23 mouse cellular contexts compared by ENCODE assay signal in the genomic region with DNA sequence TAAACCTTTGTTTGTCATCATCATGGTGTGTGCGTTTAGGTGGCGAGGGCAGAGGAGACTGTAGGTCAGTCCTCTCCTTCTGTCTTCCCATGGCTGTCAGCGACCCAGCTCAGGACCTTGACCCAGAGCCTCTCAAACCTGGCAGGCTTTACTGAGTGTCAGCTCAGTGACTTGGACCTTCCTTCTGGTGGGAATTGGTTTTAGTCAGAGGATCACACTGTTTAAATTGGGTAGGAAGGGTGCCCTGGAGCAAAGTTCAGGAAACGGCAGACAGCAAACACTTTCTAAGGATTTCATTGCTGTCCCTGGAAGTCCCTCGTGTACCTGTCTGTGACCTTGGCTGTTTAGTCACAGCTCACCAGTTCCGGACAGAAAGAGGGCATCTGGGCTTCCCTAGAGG. TPM values are rescaled to one million over a fixed set of nuclear protein-coding genes. Genes with fewer than 3 reads are reported as not detected.
DNase-seq lines count a peak whose midpoint lies in the region; ATAC-seq and TF ChIP-seq lines count a peak whose summit lies in the region.
"Had no signal": no experiment of that assay in that cellular context is flagged by ENCODE, and none has a peak within 500 bp of the region (broad histone marks: within the 10 kb centered on the region; RNA-seq: fewer than 3 reads in every experiment).

No protein-coding gene starts in this region.

- H3K9ac ChIP-seq in kidney, embryonic 14.5 days (ENCODE audit: low read depth, low read length), result no peak overlapping the region
- no peak overlapping the region for H3K9ac ChIP-seq in liver, adult 2 months (ENCODE audit: low read depth, low read length)
- H3K9ac ChIP-seq: embryonic facial prominence, embryonic 13.5 days; forebrain, embryonic 12.5 days; hindbrain, embryonic 12.5 days had no signal

- no peak overlapping the region for H3K4me2 ChIP-seq in kidney, embryonic 14.5 days (replicated peaks; ENCODE audit: low read depth, low read length)
- H3K4me2 ChIP-seq: embryonic facial prominence, embryonic 13.5 days; forebrain, embryonic 12.5 days; hindbrain, embryonic 12.5 days had no signal

- no peak for TF ChIP-seq POLR2A in liver, adult 2 months (IDR thresholded peaks at IDR 0.05; ENCODE audit: extremely low read depth, insufficient read depth, low read length)

- no peak overlapping the region for H3K4me3 ChIP-seq in kidney, embryonic 14.5 days (ENCODE audit: low read length)
- no peak overlapping the region for H3K4me3 ChIP-seq in liver, adult 2 months (ENCODE audit: insufficient read depth, low read depth, low read length)
- H3K4me3 ChIP-seq: embryonic facial prominence, embryonic 13.5 days; forebrain, embryonic 12.5 days; heart, adult 2 months; hindbrain, embryonic 12.5 days had no signal

- no peaks in the 10 kb centered on the region for H3K9me3 ChIP-seq in kidney, embryonic 14.5 days (ENCODE audit: control insufficient read depth, low read length)
- H3K9me3 ChIP-seq: embryonic facial prominence, embryonic 13.5 days; forebrain, embryonic 12.5 days; G1E; hindbrain, embryonic 12.5 days had no signal

- 70% methylated on average over 6 of the region's 6 CpGs for WGBS in kidney, embryonic 14.5 days
- 19% methylated on average over 6 of the region's 6 CpGs for WGBS in liver, adult 2 months

- no peak for TF ChIP-seq CTCF in liver, adult 2 months (IDR thresholded peaks at IDR 0.05; ENCODE audit: low read depth, low read length)

- no peaks in the 10 kb centered on the region for H3K4me1 ChIP-seq in kidney, embryonic 14.5 days (ENCODE audit: control insufficient read depth, insufficient read depth, low read length)
- H3K4me1 ChIP-seq in liver, adult 2 months (ENCODE audit: control insufficient read depth, insufficient read depth, low read length), result peaks cover 32% of the 10 kb centered on the region

- peaks cover 4% of the 10 kb centered on the region; the same call in 1 of the 2 replicates for H3K79me2 ChIP-seq in liver, adult 2 months (ENCODE audit: control insufficient read depth, insufficient read depth, low read length)

- H3K27me3 ChIP-seq in kidney, embryonic 14.5 days (ENCODE audit: control insufficient read depth, insufficient read depth, low read length), result no peaks in the 10 kb centered on the region
- H3K27me3 ChIP-seq in liver, adult 2 months (ENCODE audit: control insufficient read depth, insufficient read depth, low read length), result no peaks in the 10 kb centered on the region
- H3K27me3 ChIP-seq: embryonic facial prominence, embryonic 13.5 days; forebrain, embryonic 12.5 days; hindbrain, embryonic 12.5 days had no signal

- peak; percentile 38 to 73 for DNase-seq in adrenal gland, adult (ENCODE audit: inconsistent age in 2 of 2, low spot score in 1 of 2)
- DNase-seq in adrenal gland, postnatal 36 days, result no peak
- DNase-seq in kidney, adult 18-20 months, result peak; percentile 16
- DNase-seq in liver, adult 2 months (ENCODE audit: extremely low read depth, low read depth, low spot score), result peak; percentile 85
- no peak for DNase-seq in liver
- DNase-seq in kidney, postnatal 14 days, result peak; percentile 36
- DNase-seq in embryo, embryonic 11 days, result no peak
- DNase-seq: adrenal gland, postnatal 10 days; B cell, adult 2 months; cerebellum, adult 11-12 months; cerebellum, adult 9-10 months; cerebellum, postnatal 25 days; gastrocnemius, postnatal 10 days; heart, postnatal 10 days; heart, postnatal 4 days had no signal

- peaks cover 12% of the 10 kb centered on the region; the same call in 1 of the 2 replicates for H3K36me3 ChIP-seq in kidney, embryonic 14.5 days (ENCODE audit: control insufficient read depth, insufficient read depth, low read length)
- H3K36me3 ChIP-seq in liver, adult 2 months (ENCODE audit: control insufficient read depth, insufficient read depth, low read length), result no peaks in the 10 kb centered on the region

- no peak for ATAC-seq in kidney, embryonic 14.5 days (ENCODE audit: low FRiP score, low TSS enrichment)
- ATAC-seq: CD4-positive, CD25-positive, alpha-beta regulatory T cell, adult 4 months; forebrain, embryonic 16.5 days had no signal

- H3K27ac ChIP-seq in kidney, embryonic 14.5 days (ENCODE audit: low read depth, low read length), result no peak overlapping the region
- H3K27ac ChIP-seq in liver, adult 2 months (replicated peaks; ENCODE audit: insufficient read depth, low read depth, low read length), result no peak overlapping the region; the same call in 1 of the 2 replicates
- H3K27ac ChIP-seq: embryonic facial prominence, embryonic 13.5 days; forebrain, embryonic 12.5 days; heart, adult 2 months; hindbrain, embryonic 12.5 days had no signal

RNA-seq across cellular contexts. Expression of a gene that starts 55.2 kb away (rescaled TPM):
- total RNA-seq in adrenal gland, postnatal 36 days (2021), result 10 to 100 TPM; 33.6 to 49.3 TPM
- 18.8 and 27.7 TPM in 2 replicates for polyA plus RNA-seq in kidney, embryonic 14.5 days (2014; fragmentation: Nextera tagmentation; extraction: Ambion mirVana)
- total RNA-seq in liver, adult 2 months (2014; rRNA removed), result 13.6 and 16.5 TPM in 2 replicates
- 14.4 and 16.3 TPM in 2 replicates for polyA plus RNA-seq in liver, adult 2 months (2012; rRNA removed)

RNA-seq across cellular contexts. Expression of a gene that starts 55.5 kb away (rescaled TPM):
- 10 to 100 TPM; 47.5 to 57.9 TPM for total RNA-seq in adrenal gland, postnatal 36 days (2021)
- polyA plus RNA-seq in kidney, embryonic 14.5 days (2014; fragmentation: Nextera tagmentation; extraction: Ambion mirVana), result 77.3 and 82.4 TPM in 2 replicates
- 23.1 and 24.6 TPM in 2 replicates for total RNA-seq in liver, adult 2 months (2014; rRNA removed)
- polyA plus RNA-seq in liver, adult 2 months (2012; rRNA removed), result 9.6 and 10.1 TPM in 2 replicates

Comparison
In these comparisons a context has a peak if more than half of its experiments do, and no peak if none do; other contexts are left out.
1. DNase-seq: peak in adrenal gland, adult (2 of 2), kidney, adult 18-20 months (single experiment), liver, adult 2 months (single experiment) and kidney, postnatal 14 days (single experiment); none in adrenal gland, postnatal 36 days (0 of 2), liver (single experiment) and embryo, embryonic 11 days (single experiment).